Mouse (Mus musculus) left cerebral cortex, adult 8-10 months (tissue): Measurements from ENCODE around the gene Arhgap15. TPM values are rescaled to one million over a fixed set of nuclear protein-coding genes. Genes with fewer than 3 reads are reported as not detected.

Experiments
- DNase-seq, 2 experiments: peaks; one replicate each; pipeline ENCODE4 v3.0.0; 2022; ENCODE audit warnings: low spot score in 2 of 2
- total RNA-seq, 4 experiments: library from RNA; stranded (reverse); gene quantifications; 2 replicates each; pipeline ENCODE4 v1.2.4; 2022

Arhgap15 gene
- total RNA-seq, 4 experiments from 2014 or later: 7.8 to 10.0 (median 8.8) TPM

DNA sequence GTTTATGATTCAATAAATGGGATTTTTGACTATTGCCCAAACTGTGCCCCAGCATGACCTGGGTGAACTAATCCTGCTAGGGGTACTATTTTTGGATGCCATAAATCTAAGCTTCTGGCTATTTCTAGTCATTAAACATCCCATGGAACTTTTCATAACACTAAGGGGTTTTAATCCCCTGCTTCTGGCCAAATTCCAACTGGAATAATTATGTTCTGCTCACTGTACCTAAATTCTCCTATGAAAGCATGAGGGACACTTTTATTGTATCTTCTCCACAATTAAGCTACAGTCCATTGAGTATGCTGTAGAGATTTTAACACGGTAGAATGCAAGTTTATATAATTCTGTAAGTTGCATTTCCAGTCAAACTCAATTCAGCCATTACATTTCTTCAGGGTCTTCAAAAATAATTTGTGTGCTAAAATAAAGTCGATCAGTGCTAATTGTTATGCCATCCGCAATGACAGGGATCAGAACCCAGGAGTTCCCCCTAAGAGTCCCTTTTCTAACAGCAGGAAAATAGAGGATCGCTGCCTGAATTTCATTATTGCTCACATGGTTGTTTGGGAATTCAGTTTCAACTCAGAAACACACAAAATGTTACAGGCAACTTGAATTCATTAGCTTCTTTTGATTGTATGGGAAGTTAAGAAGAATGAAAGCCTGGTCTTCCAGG is 671.1 kb downstream of the Arhgap15 start:
- DNase-seq: no peak

DNA sequence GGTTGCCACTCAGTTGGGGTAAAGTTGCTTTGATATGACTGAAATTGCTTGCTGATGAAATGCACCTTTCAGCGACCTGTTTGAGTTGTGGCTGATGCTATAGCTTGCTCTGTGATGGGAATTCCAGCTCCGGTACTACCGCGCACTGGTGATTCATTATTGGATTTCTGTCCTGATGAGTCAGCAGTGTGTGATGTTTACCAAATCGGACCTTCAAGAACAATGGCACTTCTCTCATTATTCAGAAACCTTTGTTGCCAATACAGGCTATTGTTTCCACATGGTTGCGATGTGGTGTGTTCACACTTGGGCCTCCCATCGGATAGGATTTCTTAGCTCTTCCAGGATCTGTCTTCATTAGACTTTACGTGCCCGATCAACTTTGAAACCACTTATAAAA is 681.9 kb downstream of the Arhgap15 start:
- no peak for DNase-seq

DNA sequence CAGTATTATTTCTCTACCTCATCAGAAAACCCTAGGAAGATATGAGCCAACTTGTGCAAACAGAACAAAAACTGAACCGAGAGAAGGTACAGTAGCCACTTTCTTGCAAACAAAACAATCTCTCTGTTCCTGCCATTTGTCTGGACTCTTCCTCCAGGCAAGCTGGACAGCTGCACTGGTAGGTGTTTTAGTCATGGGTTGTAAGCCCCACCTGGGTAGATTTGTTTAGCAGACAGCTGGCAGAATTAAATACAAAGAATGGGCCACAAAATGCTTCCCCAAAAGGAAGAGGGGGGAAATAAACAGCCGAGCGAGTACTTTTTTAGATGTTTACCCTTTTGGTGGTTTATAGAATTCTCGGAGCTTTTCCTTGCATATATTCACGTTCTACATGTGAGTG is 688.0 kb downstream of the Arhgap15 start:
- DNase-seq: no peak

DNA sequence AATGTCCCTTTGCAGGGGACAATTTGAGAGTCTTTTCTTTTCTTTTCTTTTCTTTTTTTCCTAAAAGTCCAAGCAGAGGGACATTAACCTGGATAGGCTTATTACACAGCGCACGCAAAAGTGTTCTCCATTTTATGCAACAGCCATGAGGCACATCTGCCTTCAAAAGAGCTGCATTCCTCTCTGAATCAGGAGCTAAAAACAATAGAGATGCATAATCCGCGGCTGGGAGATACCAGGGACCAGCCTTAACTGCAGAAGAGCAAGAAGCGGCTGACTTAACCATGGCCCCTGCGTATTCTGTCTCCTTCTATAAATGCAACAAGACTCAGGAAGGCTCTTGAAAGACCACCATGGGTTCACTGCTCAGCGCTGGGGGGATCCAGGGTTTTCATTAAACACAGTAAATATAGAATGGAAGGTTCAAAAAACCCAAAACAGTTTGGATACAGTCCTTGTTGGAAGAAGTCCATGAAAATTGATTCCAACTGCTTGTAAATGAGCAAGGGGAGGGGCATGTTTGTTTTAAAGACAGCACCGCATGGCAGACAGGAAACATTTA is 689.0 kb downstream of the Arhgap15 start:
- DNase-seq: no peak

DNA sequence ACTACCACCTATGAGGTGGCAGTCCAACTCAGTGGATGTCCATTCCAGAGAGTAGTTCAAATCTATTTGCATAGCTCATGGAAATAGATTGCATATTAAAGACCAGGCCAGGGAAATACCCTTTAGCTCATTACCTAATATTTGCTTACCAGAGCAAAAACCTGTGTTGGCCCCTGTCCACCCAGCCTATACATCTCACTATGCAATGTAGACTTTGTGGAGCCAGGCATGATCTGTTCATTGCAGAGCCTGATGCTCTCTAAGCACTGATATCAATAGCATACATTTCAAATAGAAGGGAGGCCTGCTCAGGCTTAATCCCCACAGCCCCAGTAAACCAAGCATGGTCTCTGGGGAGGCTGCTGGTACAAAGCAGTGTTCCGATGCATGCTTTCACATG is 689.4 kb downstream of the Arhgap15 start:
- DNase-seq: no peak

DNA sequence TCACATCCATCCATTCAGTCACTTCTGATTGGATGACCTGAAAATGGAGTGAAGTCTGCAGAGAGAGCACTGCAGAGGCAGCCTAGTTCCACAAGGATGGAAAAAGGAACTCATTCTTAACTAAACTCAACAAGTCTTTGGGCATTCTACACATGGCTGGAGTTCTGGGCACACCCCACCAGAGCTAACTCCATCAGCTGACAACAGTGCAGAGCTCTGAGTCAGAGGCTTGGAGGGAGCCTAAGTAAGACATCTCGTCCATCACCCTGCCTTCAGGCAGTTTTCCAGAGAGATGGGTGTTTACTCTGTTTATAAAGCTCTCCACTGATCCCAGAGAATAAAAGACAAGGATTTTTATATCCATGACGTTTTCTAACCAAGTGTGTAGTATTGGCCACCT is 696.3 kb downstream of the Arhgap15 start:
- no peak for DNase-seq

Other genes starting within 250 kb of the Arhgap15 start
- under 1 TPM in 2 of 4 experiments, not detected in 2; 0.27 to 0.98 TPM for gene Kynu, start 193.5 kb upstream of the Arhgap15 start, total RNA-seq